Mouse (Mus musculus): ENCODE data around the gene Sumf2.

DNA sequence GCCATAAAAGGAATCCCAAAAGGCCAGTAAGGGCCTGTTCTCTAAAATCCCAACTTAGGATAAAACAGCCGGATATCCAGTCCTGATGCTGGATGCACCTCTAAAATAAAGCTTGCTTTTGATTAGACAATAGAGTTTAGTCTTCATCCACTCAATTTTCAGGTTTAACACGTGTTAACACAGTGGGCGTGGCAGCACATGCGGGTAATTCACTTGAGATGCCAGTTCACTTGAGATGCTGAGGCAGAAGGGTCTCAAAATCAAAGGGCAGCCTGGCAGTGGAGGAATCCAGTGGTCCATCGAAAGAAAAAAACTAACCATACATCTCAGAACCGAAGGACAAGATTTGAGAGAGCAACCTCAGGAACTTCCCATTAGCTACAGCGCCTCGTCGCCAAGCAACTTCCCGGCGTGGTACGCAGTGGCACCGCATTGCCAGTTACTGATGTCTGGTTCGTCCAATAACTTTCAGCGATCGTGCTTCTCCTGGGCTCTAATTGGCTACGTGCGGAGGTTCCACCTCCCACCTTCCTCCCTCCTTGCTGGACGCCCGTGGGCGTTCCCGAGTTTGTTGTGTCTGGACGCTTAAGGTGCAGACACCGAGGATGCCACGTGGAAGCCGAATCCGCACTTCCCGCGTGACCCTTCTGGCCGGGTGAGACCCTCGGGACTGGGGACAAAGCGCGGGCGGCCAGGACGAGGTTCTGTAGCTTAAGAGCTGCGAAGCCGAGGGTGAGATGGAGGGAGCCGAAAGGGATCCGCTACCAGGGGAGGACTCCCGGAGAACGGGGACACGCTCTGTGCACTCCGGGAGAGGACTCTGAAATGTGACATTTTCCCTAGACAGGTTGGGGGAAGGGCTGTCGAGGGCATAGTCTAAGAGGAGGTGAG is 48.7 kb downstream of the Sumf2 start, which contains the start of gene Zbed5:
- no peak for TF ChIP-seq CTCF (IDR thresholded peaks at IDR 0.05; ENCODE audit: control insufficient read depth, insufficient read depth, insufficient read length)
- TF ChIP-seq MAX (IDR thresholded peaks at IDR 0.05): peak; percentile 84
- no peak for TF ChIP-seq USF1 (IDR thresholded peaks at IDR 0.05; ENCODE audit: low read depth)
- no peak for TF ChIP-seq MYOD1 (IDR thresholded peaks at IDR 0.05; ENCODE audit: control insufficient read depth, insufficient read length, low read depth)
- no peak for TF ChIP-seq CEBPB (IDR thresholded peaks at IDR 0.05; ENCODE audit: low read depth)
- TF ChIP-seq MYOG (IDR thresholded peaks at IDR 0.05; ENCODE audit: control insufficient read depth, extremely low read depth, insufficient read length): no peak
- TF ChIP-seq FOSL1 (IDR thresholded peaks at IDR 0.05; ENCODE audit: insufficient read depth, low read length, poor library complexity, severe bottlenecking): no peak
